Mouse (Mus musculus) effector memory CD4-positive, alpha-beta T cell, adult 5 months (primary cell): ENCODE results near the gene Cpxcr1. TPM values are rescaled to one million over a fixed set of nuclear protein-coding genes. Genes with fewer than 3 reads are reported as not detected.

Experiments
- polyA plus RNA-seq: library from polyadenylated mRNA; unstranded; fragments of 100-300 nt; shearing (Covaris generic); gene quantifications from one replicate; pipeline ENCODE4 v1.2.1, GENCODE M21; 2017

Gene Cpxcr1
- polyA plus RNA-seq, result not detected

DNA sequence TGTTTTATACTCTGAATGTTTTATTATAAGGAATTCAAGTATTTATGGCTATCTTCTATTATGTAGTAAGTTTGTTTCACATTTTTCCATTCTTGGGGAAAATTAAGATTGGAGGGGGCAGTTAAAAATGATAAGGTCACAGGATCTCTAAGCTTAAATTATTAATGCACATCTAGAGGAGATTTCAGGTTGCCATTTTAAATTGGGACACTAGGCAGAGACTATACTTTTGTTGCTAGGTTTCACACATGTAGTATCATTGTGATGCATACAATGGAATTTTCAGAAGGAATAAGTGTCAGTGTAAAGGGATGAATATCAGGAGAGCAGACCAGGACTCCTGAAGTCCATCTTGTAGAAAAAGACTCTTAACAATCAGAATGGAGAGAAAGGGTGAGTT is at the start of gene Cpxcr1:
TSS of gene Cpxcr1 (plus strand) at position 301 of the 400 bp plus-strand sequence.

Other genes starting within 250 kb of the Cpxcr1 start
- not detected for gene H2afb2, start 232.2 kb downstream of the Cpxcr1 start, polyA plus RNA-seq